Mouse (Mus musculus) testis, postnatal 10 days (tissue): ENCODE data around the gene Zscan12.

Source experiments
- DNase-seq: peaks from one replicate; pipeline ENCODE4 v3.0.0; 2021; ENCODE audit warnings: low spot score

The Zscan12 gene

DNA sequence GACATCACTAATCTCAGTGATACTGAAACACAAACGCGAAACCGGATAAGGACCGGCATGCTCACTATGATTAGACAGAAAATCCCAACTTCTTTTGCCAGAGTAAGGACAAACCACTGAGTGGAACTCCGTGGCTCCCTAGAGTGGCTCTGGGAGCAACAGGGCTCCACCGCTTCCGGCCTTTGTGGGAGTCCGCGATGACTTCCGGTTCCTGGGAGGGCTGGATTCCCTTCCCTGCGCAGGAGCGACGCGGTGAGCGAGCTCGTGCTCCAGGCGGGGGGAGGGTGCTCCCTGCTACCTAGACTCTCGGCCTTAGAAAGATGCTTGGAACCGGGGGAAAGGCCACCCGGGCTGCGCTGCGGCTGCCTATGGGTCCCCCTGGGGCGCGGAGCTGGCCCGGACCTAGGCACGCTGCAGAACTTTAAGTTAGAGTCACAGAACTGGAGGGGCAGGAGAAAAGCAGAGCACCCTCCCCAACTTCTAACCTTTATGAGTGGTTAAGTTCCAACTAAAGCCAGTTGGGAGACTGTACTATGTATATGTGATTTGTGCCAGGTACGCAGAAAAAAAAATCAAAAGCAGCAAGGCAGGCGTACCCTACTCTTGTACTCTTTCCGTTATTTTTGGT is at the start of gene Zscan12:
Gene Zscan12 (plus strand): TSS at position 200 of the 628 bp plus-strand sequence.
- DNase-seq: peak; percentile 85

- no peak for DNase-seq
These were observed 49.8 kb upstream of the Zscan12 start for GRCm38 (mm10) chr13:21312854-21313253.

- DNase-seq: no peak
These were observed 48.7 kb upstream of the Zscan12 start for GRCm38 (mm10) chr13:21313903-21314302.

DNA sequence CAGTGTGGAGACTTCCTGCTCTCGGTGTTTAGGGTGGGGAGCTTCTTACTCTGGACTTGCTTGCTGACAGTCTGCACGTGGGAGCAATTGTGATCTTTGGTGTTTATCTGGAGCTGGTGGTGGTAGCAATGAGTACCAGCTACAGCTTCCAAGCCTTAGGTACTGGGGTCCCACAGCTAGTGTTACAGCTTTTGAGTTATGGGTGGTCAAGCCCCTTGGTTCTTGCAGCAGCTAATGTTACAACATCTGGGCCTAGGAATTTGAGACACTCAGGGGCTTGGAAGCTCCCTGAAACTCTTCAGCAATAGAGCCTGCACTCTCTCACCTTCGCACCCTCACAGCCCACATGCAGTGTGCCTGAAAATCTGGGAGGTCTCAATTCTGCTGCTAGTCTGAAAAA is 42.4 kb upstream of the Zscan12 start:
- DNase-seq: no peak

DNA sequence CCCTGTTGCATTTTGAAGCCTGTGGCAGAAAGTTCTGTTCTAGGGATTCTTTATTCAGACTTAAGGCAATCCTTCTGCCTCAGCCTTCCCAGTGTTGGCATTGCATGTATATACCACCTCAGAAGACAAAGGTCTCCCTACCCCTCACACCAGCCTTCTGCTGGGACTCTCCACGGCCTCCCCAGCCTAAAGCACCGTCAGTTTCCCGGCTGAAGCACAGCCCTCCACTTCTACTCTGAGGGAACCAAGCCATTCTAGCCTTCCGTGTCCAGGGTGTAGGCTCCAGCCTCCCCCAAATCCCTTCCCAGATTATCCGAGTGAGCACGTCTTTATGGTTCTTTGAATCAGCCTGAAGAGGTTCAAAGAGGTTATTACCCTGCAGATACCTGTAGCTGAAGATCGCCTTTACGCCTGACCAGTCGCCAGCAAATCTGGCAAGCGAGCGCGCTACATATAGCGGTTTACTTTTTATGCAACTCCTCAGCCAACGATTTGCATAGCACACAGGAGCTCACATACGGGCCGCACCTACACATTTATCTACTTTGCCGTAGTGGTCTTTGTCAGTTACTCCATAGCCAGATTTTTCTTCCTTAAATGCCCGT is 40.6 kb upstream of the Zscan12 start:
- DNase-seq: no peak

- DNase-seq: no peak
These were observed 39.9 kb upstream of the Zscan12 start for GRCm38 (mm10) chr13:21322509-21323375.

DNA sequence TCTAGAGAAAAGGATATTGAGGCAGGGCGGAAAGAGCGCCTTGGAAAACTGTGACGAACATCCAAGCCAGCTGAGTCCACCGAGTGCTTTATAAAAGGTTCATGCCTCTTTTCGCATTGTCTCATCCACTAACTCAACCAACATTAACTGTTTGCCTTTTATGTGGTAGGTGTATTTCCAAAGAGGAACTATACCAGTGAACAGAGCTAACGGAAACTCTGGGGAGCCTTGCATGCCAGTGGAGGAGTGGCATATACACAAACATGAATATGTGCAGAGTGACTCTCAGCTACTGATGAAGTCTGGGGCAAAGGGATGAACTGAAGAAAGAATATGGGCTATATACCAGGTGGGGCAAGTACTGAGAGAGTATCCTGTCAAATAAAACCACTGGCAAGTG is 39.2 kb upstream of the Zscan12 start:
- DNase-seq: no peak

DNA sequence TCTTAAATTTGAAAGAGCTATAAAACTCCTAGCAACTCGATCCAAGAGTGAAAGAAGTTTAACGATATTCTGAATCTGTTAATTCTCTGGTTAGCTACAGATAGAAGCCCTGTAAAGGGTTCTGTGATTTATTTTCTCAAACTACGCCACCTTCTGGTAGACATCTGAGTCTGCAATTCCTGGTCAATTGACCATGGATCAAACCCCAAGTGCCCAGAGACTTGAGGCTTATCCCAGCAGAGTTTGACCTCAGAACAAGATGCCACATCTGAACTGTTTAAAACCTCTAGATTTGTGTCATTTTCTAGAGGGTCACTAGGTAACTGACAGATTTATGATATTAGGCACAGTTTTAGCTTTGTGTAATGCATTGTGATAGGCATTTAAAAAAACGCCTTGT is 36.4 kb upstream of the Zscan12 start:
- no peak for DNase-seq

DNA sequence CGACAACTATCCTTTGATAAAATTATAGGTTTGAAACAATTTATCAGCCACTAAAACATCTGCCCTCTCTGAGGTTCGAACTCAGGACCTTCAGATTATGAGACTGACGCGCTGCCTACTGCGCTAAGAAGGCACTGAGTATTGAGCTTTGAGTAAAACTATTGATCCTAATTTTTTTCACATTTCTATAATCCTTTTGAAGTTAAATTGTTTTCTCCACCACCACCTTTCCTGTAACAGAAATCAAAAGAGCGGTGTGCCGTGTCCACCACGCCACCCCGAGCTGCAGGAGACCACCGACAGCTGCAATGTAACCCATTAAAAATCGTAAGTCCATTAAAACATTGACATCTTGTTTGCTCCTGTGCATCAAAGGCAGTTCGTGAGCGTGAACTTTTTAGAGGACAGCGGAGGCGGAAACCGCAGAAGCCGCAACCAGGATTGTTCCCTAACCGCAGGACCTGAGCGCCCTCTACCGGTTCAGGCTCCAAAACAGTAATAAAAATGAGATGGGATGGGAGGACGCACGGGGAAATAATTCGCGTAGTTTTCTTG is 35.9 kb upstream of the Zscan12 start:
- DNase-seq: peak; percentile 93

DNA sequence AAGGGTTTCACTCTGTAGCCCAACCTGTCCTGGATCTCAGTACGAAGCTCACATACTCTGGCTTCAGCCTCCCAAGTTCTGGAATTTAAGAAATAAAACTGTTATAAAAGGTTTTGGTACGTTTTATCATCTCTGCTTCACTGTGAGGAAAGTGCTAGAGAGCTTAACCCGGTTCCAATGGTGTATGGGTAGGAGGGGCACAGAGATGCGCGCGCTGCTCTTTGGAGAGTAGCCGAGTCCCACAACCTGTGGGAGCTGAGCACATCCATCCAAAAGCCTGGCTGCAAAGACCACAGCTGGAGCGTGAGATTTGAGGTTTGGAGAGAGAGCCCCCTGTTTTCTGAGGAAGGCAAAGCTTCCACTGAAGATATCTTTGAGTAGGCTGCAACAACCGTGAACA is 35.2 kb upstream of the Zscan12 start:
- DNase-seq: no peak

DNA sequence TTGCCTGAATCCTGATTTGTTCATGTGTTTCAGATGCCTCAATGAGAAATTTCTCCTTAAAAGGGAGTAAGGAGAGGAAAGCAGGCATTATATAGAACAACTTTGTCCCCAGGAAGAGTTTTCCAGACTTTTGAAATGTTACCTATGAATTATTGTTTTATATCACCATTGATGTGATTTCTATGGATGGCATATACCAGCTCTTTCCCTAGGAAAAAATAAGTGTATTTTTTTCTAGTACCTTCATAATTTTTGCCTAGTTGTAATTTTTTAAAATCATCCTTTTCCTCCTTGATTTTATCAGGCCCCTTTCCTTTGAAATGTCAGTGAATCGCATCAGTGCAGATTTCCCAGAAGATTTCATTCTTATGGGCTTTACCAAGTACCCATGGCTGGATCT is 16.0 kb upstream of the Zscan12 start, which contains the start of gene Olfr1367:
Gene Olfr1367 (plus strand): TSS at position 301 of the 400 bp plus-strand sequence.
- no peak for DNase-seq

- no peak for DNase-seq
These were observed 12.0 kb upstream of the Zscan12 start for GRCm38 (mm10) chr13:21350593-21350992.

DNA sequence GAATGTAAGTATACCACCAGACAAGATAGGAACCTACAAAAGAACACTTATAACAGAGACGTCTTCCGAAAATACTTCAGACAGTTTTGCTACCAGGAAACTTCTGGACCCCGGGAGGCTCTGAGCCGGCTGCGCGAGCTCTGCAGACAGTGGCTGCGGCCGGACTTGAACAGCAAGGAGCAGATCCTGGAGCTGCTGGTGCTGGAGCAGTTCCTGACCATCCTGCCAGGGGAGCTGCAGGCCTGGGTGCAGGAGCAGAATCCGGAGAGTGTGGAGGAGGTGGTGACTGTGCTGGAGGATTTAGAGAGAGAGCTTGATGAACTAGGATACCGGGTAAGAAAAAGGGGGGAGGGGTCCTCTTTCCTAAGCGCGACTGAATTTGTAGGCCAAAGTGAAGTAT is 1.1 kb downstream of the Zscan12 start:
- DNase-seq: peak; percentile 44

DNA sequence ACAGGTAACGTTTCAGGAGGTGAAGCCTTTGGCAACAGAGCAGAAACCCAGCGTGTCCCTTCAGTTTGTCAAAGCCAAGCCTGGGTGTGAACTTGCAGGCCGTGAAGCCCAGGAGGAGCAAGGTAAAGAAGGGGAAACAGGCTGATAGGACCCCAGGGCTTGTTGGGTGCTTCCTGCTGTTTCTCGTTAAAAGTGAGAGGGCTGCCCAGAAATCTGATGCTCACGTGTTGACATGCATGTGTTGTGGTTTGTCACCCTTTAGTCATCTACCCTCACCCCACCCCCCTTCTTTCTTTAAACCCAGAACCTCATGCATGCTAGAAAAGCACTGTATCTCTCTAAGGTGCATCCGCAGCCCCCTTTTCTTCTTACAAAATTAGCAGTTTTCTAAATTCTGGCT is 4.0 kb downstream of the Zscan12 start:
- DNase-seq: no peak

DNA sequence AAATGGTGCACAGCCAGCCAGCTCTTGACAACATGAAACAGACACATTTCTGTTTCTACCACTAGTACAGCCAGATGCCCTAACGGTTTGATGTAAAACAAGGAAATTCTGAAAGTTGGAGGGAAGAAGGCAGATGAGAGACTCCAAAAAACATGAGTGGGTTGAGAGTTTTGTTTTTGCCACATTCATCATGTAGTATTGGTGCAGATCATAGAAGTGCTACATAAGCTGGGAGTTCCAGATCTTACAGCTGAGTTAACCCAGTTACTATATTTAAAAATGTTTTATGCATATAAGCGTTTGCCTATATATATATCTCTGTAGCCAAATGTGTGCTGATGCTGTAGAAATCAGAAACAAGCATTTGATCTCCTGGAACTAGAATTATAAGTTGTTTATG is 10.1 kb downstream of the Zscan12 start:
- no peak for DNase-seq

- DNase-seq: no peak
These were observed 15.2 kb downstream of the Zscan12 start for GRCm38 (mm10) chr13:21377773-21378172.

- no peak for DNase-seq
These were observed 32.6 kb downstream of the Zscan12 start for GRCm38 (mm10) chr13:21395211-21395610.

GRCm38 (mm10) chr13:21395623-21396022 is 33.0 kb downstream of the Zscan12 start:
- no peak for DNase-seq

DNA sequence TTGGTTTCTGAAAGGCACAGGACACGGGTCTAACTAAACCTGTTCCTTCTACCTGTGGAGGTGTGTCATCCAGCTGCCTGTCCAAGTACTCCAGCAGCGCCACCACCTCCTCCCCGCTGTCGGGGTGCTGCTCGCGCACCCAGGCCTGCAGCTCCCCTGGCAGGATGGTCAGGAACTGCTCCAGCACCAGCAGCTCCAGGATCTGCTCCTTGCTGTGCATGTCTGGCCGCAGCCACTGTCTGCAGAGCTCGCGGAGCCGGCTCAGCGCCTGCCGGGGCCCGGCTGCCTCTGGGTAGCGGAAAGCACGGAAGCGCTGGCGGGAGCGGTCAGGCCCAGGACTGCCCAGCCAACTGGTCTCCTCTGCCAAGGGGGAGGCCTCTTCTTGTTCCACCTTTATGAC is 33.4 kb downstream of the Zscan12 start:
- peak; percentile 44 for DNase-seq

- no peak for DNase-seq
These were observed 34.9 kb downstream of the Zscan12 start for GRCm38 (mm10) chr13:21397486-21397885.

GRCm38 (mm10) chr13:21401166-21401565 is 38.5 kb downstream of the Zscan12 start:
- DNase-seq: no peak

- DNase-seq: no peak
These were observed 39.1 kb downstream of the Zscan12 start for GRCm38 (mm10) chr13:21401636-21402286.
